Mouse (Mus musculus) c-Kit-positive CD71-negative TER-119-negative erythroid progenitor cells, embryonic 14.5 days (primary cell): ENCODE measurements around the gene Ncf2.

Source experiments
- DNase-seq: peaks from one replicate; pipeline ENCODE4 v3.0.0-alpha.2; 2013; ENCODE audit warnings: low read depth

The Ncf2 gene

GRCm38 (mm10) chr1:152831619-152832018 is 31.6 kb downstream of the Ncf2 start:
- DNase-seq: no peak

GRCm38 (mm10) chr1:152832316-152832715 is 32.3 kb downstream of the Ncf2 start:
- DNase-seq: no peak

GRCm38 (mm10) chr1:152835061-152835460 is 35.1 kb downstream of the Ncf2 start:
- DNase-seq: no peak

GRCm38 (mm10) chr1:152838026-152838702 is 38.2 kb downstream of the Ncf2 start:
- no peak for DNase-seq

GRCm38 (mm10) chr1:152838841-152839240 is 38.8 kb downstream of the Ncf2 start:
- DNase-seq: no peak

- no peak for DNase-seq
Measured at GRCm38 (mm10) chr1:152840343-152840742, 40.3 kb downstream of the Ncf2 start.

GRCm38 (mm10) chr1:152841057-152841456 is 41.1 kb downstream of the Ncf2 start:
- DNase-seq: no peak

GRCm38 (mm10) chr1:152844634-152845033 is 44.6 kb downstream of the Ncf2 start:
- DNase-seq: no peak

DNA sequence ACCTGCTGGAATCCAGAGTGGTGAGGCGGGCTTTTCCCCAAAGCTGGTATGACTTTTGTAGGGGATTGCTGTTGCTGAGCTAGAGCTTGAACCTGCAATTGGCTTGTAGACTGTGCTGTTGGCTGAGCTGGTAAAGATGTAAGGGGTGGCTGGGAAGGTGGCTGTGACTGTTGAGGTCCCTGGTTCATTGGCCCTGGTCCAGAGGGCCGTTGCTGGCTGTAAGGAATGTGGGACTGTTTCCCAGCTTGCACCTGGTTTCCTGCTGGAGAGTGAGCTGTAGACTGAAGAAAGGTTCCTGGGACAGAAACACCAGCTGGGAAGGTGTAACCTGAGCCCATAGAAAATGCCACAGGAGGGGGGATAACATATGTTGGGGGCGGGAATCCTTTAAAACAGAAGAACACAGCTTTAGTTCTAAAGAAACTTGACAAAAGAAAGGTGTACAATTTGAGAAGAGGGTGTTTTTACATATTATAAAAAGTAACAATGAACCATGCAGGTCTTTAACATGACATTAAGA is 45.3 kb downstream of the Ncf2 start:
- DNase-seq: no peak

- no peak for DNase-seq
Measured at GRCm38 (mm10) chr1:152846856-152847255, 46.9 kb downstream of the Ncf2 start.

- no peak for DNase-seq
Measured at GRCm38 (mm10) chr1:152869901-152870300, 69.9 kb downstream of the Ncf2 start.

GRCm38 (mm10) chr1:152871031-152871430 is 71.0 kb downstream of the Ncf2 start:
- DNase-seq: no peak
